Mouse (Mus musculus) bone marrow macrophage, adult 2 months (primary cell): ENCODE measurements at regions not wholly inside any gene's neighbourhood (a gene's known extent, or its start where the extent isn't known, plus 50 kb on each side); places are given as distances from the start of the nearest gene placed in this dataset.

Source experiments
- CTCF ChIP-seq: IDR thresholded peaks from 2 replicates; pipeline ENCODE4 v1.5.1; 2012; ENCODE audit warnings: low read depth, mild to moderate bottlenecking, low read length, moderate library complexity
- POLR2A ChIP-seq: IDR thresholded peaks from 2 replicates; pipeline ENCODE4 v1.6.1; 2012; ENCODE audit warnings: mild to moderate bottlenecking, low read depth, low read length, borderline replicate concordance

- TF ChIP-seq CTCF (no peak), POLR2A (no peak)
Observed at GRCm38 (mm10) chr4:45736215-45736815, 62.5 kb upstream of the Aldh1b1 start.
